7 mouse cellular contexts compared by ENCODE assay signal in the genomic region with DNA sequence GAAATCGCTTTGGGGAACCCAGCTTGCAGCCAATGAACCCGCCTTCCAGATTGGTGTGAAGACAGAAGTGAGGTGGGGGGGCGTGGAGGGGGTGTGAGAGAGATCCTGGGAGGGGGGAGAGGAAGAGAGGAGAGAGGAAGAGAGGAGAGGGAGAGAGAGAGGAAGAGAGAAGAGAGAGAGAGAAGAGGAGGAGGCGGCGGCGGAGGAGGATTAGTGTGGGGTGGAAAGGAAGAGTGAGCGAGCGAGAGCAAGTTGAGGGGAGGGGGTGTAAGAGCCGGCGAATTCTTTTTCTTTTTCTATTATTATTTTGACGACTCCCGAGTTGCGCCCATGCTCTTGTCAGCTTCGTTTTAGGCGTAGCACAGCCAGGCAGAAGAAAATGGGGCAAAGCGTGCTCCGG. TPM values are rescaled to one million over a fixed set of nuclear protein-coding genes. Genes with fewer than 3 reads are reported as not detected.
A peak's percentile ranks its signal among the peaks of the same experiment; 100 is the strongest.
DNase-seq lines count a peak whose midpoint lies in the region; ATAC-seq lines count a peak whose summit lies in the region.

No protein-coding gene starts in this region.

- peaks cover 15% of the 10 kb centered on the region for H3K27me3 ChIP-seq in forebrain, embryonic 12.5 days
- no peaks in the 10 kb centered on the region for H3K27me3 ChIP-seq in limb, embryonic 11.5 days (ENCODE audit: control insufficient read depth, insufficient read depth, low read length)
- H3K27me3 ChIP-seq in neural tube, embryonic 14.5 days (ENCODE audit: control insufficient read depth, insufficient read depth, low read length) = no peaks in the 10 kb centered on the region

- peak; percentile 10 for DNase-seq in layer of hippocampus, adult 9-11 months
- DNase-seq in layer of hippocampus, adult 11-12 months (ENCODE audit: low spot score) = no peak
- DNase-seq in brain, adult 2 months (ENCODE audit: low read depth, low spot score) = peak; percentile 69
- DNase-seq in limb, embryonic 11.5 days (ENCODE audit: low spot score) = no peak
- DNase-seq in urinary bladder, postnatal 25 days (ENCODE audit: low spot score) = no peak

- H3K4me2 ChIP-seq in forebrain, embryonic 12.5 days = peak overlapping the region; percentile 66
- H3K4me2 ChIP-seq in limb, embryonic 11.5 days (ENCODE audit: low read depth, severe bottlenecking) = peak overlapping the region; percentile 62
- H3K4me2 ChIP-seq in neural tube, embryonic 14.5 days (ENCODE audit: low read depth, low read length) = peak overlapping the region; percentile 48

- H3K4me1 ChIP-seq in forebrain, embryonic 12.5 days = peaks cover 6% of the 10 kb centered on the region; the same call in 1 of the 2 replicates
- no peaks in the 10 kb centered on the region for H3K4me1 ChIP-seq in limb, embryonic 11.5 days (ENCODE audit: control insufficient read depth, insufficient read depth, low read length)
- no peaks in the 10 kb centered on the region for H3K4me1 ChIP-seq in neural tube, embryonic 14.5 days (ENCODE audit: control insufficient read depth, insufficient read depth, low read length)

- 23% methylated on average over 17 of the region's 17 CpGs for WGBS in forebrain, embryonic 12.5 days
- 17% methylated on average over 17 of the region's 17 CpGs for WGBS in limb, embryonic 11.5 days
- 19% methylated on average over 17 of the region's 17 CpGs for WGBS in neural tube, embryonic 14.5 days

- peak overlapping the region; percentile 42 for H3K4me3 ChIP-seq in forebrain, embryonic 12.5 days (replicated peaks)
- peak overlapping the region; percentile 33 for H3K4me3 ChIP-seq in limb, embryonic 11.5 days (ENCODE audit: low read depth, low read length)
- peak overlapping the region; percentile 38 for H3K4me3 ChIP-seq in neural tube, embryonic 14.5 days (ENCODE audit: low read depth, low read length)

- H3K36me3 ChIP-seq in forebrain, embryonic 12.5 days (replicated peaks) = no peaks in the 10 kb centered on the region
- no peaks in the 10 kb centered on the region for H3K36me3 ChIP-seq in limb, embryonic 11.5 days (ENCODE audit: control insufficient read depth, insufficient read depth, low read length)
- no peaks in the 10 kb centered on the region for H3K36me3 ChIP-seq in neural tube, embryonic 14.5 days (ENCODE audit: control insufficient read depth, insufficient read depth, low read length)

- no peaks in the 10 kb centered on the region for H3K9me3 ChIP-seq in forebrain, embryonic 12.5 days
- no peaks in the 10 kb centered on the region for H3K9me3 ChIP-seq in limb, embryonic 11.5 days (ENCODE audit: control insufficient read depth, low read length)
- H3K9me3 ChIP-seq in neural tube, embryonic 14.5 days (ENCODE audit: control insufficient read depth, low read length) = no peaks in the 10 kb centered on the region

- no peak overlapping the region for H3K27ac ChIP-seq in forebrain, embryonic 12.5 days
- no peak overlapping the region for H3K27ac ChIP-seq in limb, embryonic 11.5 days (replicated peaks; ENCODE audit: low read depth, low read length)
- H3K27ac ChIP-seq in neural tube, embryonic 14.5 days (ENCODE audit: low read depth, low read length) = no peak overlapping the region

- H3K9ac ChIP-seq in forebrain, embryonic 12.5 days = peak overlapping the region; percentile 53
- H3K9ac ChIP-seq in limb, embryonic 11.5 days (ENCODE audit: low read length) = no peak overlapping the region
- peak overlapping the region; percentile 32; the same call in 1 of the 2 replicates for H3K9ac ChIP-seq in neural tube, embryonic 14.5 days (replicated peaks; ENCODE audit: low read depth, low read length)

- ATAC-seq in forebrain, embryonic 12.5 days (ENCODE audit: low FRiP score) = 0 out of 2 replicates have a peak, but pooled peaks have one; percentile 21
- ATAC-seq in limb, embryonic 11.5 days (ENCODE audit: insufficient number of reproducible peaks, low FRiP score, low TSS enrichment, low read depth) = no peak
- peak; percentile 29 for ATAC-seq in neural tube, embryonic 14.5 days (ENCODE audit: low read depth)

RNA-seq across cellular contexts. Expression of gene Gria3, which starts 0.5 kb away (rescaled TPM):
- polyA plus RNA-seq in forebrain, embryonic 12.5 days (2016; fragmentation: Nextera tagmentation; extraction: Ambion mirVana) = 4.1 TPM in 2 replicates
- 1.9 and 3.2 TPM in 2 replicates for polyA plus RNA-seq in limb, embryonic 11.5 days (2014; fragmentation: Nextera tagmentation; extraction: Ambion mirVana)
- 15.3 and 21.1 TPM in 2 replicates for polyA plus RNA-seq in neural tube, embryonic 14.5 days (2014; fragmentation: Nextera tagmentation; extraction: Ambion mirVana)

Comparison
In these comparisons a context has a peak if more than half of its experiments do, and no peak if none do; other contexts are left out.
1. DNase-seq: peak in layer of hippocampus, adult 9-11 months (single experiment) and brain, adult 2 months (single experiment); none in layer of hippocampus, adult 11-12 months (single experiment), limb, embryonic 11.5 days (single experiment) and urinary bladder, postnatal 25 days (single experiment).
2. Peak in every context shown above with its lines, with median percentiles within 50 percentile points of each other: H3K4me2 ChIP-seq and H3K4me3 ChIP-seq.